Comparison of ENCODE assay signal across 15 mouse cellular contexts in the genomic region with DNA sequence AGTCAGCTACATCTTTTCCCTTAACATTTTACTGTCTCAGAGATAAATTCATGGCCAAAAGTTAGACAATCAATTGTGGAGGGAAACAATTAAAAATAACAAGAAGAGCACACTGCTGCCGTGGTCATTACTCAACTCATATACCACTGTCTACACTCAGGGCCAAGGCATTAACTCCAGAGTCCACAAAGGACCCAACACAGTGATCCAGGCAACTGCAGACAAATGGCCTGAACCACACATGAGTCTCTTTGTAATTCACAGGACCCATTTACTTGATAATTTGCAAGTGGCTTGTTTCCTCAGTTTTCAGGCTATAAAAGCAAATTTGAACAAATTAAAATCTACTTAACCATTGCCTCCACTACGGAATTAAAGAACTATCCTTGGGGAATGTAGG.
"Had no signal": no experiment of that assay in that cellular context is flagged by ENCODE, and none has a peak within 500 bp of the region (broad histone marks: within the 10 kb centered on the region; RNA-seq: fewer than 3 reads in every experiment).

No protein-coding gene starts in this region.

- H3K36me3 ChIP-seq: neural tube, embryonic 12.5 days; stomach, embryonic 15.5 days had no signal

- H3K4me3 ChIP-seq: neural tube, embryonic 12.5 days; stomach, embryonic 15.5 days had no signal

- H3K27ac ChIP-seq: neural tube, embryonic 12.5 days; stomach, embryonic 15.5 days; stomach, postnatal 0 days had no signal

- H3K4me2 ChIP-seq: neural tube, embryonic 12.5 days; stomach, embryonic 15.5 days had no signal

- H3K9ac ChIP-seq: neural tube, embryonic 12.5 days; stomach, embryonic 15.5 days had no signal

- DNase-seq: retina, postnatal 1 day; right cerebral cortex, adult 18-20 months; right cerebral cortex, postnatal 14 days; right cerebral cortex, postnatal 25 days; right cerebral cortex, postnatal 4 days; spleen, adult 18-20 months; thymus, adult 18-20 months; thymus, adult 2 months; thymus, postnatal 14 days; thymus, postnatal 25 days; thymus, postnatal 36 days; thymus, postnatal 4 days had no signal

- H3K9me3 ChIP-seq: neural tube, embryonic 12.5 days; stomach, embryonic 15.5 days had no signal

- H3K27me3 ChIP-seq: neural tube, embryonic 12.5 days; stomach, embryonic 15.5 days had no signal

- H3K4me1 ChIP-seq: neural tube, embryonic 12.5 days; stomach, embryonic 15.5 days had no signal
